Mouse (Mus musculus) CD4-positive helper T cell, adult 2 months (primary cell): ENCODE data around the gene Ifi213.
"Not testable (repeated sequence)": the region's sequence is repeated elsewhere in the genome, so short reads cannot be mapped to it uniquely, and the experiment has no call there.

Experiments used
- DNase-seq: peaks from one replicate; pipeline ENCODE4 v3.0.0-alpha.2; 2012; ENCODE audit warnings: low read depth, missing footprints, low spot score

Ifi213 gene

DNA sequence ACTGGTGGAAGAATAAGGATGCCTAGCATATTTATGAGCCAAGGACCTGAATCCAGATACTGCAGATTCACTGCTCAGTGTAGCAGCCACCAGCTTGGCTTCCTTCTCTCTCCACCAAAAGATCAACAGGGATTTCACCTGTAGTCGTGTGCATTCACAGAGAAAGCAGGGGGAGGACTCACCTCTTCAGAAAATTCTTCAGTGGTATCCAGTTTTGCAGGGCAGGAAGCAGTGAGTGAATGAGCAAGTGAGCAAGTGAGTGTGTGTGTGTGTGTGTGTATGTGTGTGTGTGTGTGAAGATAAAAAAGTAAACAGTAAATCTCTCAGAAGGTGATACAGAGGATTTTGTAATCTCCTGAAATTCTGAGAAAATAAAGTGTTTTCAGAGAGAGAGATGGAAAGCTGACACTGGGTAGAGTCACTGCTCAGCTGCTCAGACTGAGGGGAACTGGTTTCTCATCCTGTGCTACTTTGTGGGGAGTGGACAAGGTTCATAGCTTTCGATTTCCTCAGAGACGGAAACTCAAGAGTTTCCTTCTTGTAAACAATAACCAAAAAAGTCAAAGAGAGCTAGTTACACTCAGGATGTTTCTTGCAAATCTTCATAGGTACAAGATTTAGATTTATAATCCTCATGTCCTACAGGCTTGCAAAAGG is at the start of gene Ifi213:
Ifi213 (minus strand) TSS at position 437 of the 657 bp plus-strand sequence.
- DNase-seq: peak; percentile 66

DNA sequence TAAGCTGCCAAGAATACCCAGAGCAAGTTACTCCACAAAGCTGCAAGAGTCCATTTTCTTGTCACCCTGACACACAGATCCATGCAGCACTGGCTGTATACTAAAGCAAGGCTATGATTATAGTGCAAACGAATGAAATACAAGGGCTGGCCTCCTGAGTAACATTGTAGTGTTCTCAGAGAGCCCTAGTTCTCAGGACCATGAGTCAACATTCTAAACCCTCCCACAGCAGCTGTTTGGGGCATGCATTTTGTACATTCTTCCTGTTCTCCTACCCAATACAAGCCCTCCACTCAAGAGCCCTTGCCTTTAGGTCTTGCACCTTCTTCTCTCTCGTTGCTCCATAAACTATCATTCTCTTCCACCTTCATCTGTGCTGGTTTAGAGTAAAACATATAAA is 46.3 kb upstream of the Ifi213 start:
- DNase-seq: no peak

DNA sequence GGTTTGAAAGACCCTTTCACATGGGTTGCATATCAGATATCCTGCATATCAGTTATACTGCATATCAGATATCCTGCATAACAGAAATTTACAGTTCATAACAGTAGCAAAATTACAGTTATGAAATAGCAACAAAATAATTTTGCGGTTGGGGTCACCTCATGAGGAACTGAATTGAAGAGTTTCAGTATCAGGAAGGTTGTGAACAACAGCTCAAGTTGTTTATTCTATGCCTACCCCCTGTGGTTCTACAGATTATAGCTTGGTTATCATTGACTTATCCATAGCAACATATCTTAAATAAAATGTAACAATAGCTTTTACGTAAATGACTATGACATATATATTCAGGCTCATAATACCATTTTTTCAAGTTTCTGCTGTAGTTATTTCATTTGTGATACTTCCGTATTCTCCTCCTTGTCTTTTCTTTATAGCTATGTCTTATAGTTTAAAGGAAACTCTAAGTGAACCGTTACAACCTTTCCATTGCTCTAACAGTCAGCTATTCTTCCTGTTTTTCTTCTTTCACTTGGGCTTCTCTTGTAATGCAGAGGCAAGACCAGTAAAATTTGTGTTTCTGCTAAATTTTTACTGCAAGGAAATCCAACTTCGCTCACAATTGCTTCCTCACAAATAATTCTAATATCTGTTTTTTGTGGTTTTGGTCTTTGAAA is 35.0 kb upstream of the Ifi213 start:
- DNase-seq: peak; percentile 11

DNA sequence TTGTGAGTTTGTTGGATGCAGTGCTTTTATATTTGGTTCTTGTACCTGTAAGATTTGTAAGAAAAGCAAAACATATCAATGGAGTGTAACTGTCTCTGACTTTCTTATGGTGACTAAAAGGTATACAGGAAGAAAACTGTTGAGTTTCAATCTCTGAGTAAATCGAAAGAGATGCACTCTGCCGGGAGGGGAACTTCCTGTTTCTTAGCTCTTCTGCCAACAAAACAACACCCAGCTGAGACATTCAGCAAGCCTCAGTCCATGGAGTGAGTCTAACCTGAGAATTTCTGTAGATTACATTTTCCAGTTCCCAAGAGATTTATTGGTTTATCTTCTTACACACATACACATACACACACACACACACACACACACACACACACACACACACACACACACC is 31.5 kb upstream of the Ifi213 start, which contains the start of gene Ifi209:
Ifi209 (plus strand) TSS at position 296 of the 400 bp plus-strand sequence.
- peak; percentile 68 for DNase-seq

DNA sequence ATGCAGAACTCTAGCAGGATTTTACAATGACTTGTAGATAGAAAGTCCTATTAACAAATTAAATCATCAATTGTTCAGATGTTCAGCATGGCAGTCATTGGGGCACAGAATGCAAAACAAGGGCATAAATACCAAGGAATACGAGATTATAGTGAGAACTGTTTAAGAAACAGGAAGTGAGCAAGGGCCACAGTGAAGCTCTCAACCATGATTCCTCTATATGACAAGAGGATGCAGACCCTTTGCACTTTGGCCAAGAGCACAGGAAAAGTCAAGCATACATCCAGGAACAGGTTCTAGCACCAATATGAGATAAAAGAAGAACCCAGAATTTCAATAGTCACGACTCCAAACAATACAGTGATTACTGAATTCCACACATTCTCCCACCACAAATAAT is 27.6 kb upstream of the Ifi213 start:
- DNase-seq: no peak

DNA sequence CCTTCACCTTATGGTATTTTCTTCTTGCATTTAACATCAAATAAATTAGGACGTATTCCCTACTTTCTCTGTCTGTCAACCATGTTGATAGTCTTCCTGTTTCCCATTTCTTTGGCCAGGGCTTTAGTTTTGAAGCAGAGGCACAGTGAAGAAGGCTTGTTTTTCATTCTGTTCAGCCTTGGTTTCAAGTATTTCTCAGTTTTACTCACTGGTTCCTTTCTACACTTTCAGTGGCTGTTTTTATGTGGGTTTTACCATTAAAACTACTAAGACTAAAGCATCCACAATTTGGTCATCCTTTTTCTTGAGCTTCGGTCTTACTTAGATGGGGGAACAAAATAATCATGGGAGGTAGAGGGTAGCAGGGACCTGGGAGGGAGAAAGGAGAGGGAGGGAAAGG is 25.0 kb upstream of the Ifi213 start:
- DNase-seq: no peak

DNA sequence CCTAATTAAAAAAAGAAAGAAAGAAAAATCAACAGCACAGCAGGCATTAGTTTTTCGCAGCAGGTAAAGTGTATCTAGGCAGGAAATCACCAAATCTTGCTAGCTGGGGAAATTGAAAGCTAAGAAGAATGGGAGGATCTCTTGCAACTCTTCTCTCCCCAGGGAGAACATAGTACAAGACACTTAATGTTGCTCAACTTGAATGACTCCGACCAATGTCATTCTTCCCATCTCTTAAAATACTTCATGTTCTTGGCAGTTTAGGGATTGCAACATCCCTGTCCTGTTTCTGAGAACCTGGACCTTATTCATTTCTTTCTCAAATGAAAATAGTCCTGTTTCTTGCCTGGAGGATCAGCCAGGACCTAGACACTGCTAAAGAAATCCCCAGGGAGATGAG is 23.1 kb upstream of the Ifi213 start:
- not testable (repeated sequence) for DNase-seq

DNA sequence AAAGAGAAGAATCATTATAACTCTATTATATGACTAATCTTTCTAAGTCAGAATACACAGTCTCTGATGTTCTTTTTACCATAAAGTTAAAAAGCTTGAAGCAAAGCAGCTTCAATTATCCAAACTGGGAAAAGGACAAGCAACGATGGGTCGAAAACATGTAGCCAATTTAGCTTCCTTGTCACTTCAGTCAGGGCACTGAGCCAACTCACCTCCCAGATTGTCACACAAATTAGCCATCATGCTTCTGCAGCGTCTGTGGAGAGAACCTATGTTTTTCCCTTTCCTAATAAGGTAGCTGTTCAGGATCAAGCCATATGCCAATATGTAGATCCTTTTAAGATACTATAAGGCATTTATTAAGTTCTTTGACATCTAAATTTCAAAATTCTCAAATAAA is 11.2 kb upstream of the Ifi213 start:
- DNase-seq: not testable (repeated sequence)

DNA sequence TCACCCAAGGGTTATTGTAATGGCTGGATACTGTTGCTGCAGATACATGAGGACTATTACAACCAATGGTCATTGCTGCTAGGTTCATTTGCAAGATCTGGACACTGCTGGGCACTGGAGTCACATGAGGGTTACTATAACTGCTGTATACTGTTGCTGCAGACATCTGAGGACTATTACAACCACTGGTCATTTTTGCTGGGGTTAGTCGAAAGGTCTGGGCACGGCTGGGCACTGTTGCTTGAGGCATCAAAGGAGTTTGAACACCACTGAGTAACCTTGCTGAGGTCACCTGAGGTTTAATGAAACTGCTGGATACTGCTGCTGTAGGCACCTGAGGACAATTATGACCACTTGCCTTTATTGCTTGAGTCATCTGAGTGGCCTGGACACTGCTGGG is 9.4 kb downstream of the Ifi213 start:
- DNase-seq: not testable (repeated sequence)

DNA sequence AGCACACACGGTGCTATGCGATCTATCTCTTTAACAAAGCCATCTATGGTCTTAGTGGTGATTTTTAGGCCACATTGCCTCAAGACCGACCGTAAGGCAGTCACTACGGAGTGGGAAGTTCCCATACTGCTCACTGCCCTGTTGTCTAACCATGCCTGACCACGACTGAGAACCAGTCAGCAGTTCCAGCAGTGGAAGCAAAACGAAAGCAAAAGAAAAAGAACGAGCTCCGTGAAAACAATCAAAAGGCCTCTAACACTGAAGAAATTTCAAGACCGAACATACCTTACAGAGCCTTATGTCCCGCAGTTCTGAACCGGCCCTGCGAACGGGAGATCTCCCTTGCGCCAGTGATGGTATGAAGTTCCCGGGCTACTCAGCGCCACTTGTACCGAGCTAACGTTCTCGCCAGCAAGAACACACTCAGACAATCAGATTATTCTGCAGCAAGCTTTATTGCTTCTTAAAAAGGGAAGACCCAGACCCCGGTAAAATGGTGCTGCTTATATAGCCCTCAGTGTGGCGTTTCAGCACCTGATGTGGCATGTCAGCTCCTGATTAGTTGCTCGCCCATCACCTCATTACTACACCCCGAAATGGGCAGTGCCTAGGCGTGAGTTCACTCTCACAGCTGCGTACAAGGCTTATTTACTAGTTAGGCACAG is 19.0 kb downstream of the Ifi213 start:
- DNase-seq: no peak

DNA sequence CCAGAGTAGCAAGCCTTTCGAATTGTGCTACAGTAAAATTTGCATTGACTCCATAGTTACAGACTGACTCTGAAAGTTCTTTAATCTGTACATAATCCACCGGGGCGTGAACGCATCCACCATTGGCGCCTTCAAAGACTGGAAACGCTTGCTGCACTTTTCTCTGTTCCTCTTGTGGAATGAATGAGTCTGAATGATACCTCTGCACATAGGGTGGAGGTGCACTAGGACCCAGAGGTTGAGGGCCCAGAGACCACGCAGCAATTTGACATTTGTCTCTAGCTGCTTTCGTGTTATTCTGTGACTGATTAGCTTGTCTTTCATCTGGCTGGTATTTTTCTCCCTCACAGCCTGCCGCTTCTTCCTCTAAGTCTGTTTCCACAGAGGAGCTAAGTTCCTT is 20.0 kb downstream of the Ifi213 start:
- no peak for DNase-seq

DNA sequence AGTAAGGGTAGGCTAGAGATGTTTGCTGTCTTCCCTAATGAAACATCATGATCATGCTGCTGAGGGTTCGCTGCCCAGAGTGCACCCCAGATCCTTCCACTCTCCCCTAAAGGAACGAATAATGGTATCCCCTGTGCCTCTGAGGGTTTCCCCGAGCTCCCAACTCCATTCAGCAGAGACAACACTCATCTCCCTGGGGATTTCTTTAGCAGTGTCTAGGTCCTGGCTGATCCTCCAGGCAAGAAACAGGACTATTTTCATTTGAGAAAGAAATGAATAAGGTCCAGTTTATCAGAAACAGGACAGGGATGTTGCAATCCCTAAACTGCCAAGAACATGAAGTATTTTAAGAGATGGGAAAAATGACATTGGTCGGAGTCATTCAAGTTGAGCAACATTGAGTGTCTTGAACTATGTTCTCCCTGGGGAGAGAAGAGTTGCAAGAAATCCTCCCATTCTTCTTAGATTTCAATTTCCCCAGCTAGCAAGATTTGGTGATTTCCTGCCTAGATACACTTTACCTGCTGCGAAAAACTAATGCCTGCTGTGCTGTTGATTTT is 48.5 kb downstream of the Ifi213 start:
- not testable (repeated sequence) for DNase-seq

DNA sequence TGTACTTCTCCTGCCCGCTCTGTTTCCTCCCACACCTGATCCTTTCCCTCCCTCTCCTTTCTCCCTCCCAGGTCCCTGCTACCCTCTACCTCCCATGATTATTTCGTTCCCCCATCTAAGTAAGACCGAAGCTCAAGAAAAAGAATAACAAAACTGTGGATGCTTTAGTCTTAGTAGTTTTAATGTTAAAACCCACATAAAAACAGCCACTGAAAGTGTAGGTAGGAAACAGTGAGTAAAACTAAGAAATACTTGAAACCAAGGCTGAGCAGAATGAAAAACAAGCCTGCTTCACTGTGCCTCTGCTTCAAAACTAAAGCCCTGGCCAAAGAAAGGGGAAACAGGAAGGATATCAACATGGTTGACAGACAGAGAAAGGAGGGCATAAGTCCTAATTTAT is 50.3 kb downstream of the Ifi213 start:
- DNase-seq: peak; percentile 45

DNA sequence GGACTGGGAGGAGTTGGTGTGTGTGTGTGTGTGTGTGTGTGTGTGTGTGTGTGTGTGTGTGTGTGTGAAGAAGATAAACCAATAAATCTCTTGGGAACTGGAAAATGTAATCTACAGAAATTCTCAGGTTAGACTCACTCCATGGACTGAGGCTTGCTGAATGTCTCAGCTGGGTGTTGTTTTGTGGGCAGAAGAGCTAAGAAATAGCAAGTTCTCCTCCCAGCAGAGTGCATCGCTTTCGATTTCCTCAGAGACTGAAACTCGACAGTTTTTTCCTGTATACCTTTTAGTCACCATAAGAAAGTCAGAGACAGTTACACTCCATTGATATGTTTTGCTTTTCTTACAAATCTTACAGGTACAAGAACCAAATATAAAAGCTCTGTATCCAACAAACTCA is 63.3 kb downstream of the Ifi213 start, which contains the start of gene Ifi214:
Ifi214 (minus strand) TSS at position 167 of the 400 bp plus-strand sequence.
- peak; percentile 60 for DNase-seq

DNA sequence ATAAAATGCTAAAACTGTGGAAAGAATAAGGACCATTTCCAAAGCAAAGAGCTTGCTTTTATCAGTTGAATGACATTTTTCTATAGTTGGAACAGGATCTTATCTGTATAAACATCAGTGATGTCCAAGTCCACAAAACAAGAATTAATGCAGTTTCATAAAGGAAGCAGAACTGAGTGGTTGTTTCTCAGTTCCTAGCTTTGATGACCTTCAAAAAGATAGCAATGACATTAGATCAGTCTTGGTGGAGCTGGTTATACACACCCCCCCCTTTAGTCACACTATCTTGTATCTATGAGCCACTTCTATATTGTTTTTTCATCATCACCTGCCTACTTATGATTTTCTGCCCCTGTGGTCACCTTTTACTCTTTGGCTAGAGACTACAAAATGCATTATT is 77.6 kb downstream of the Ifi213 start:
- no peak for DNase-seq
